Mouse (Mus musculus) midbrain, embryonic 13.5 days (tissue): ENCODE measurements at regions not wholly inside any gene's neighbourhood (a gene's known extent, or its start where the extent isn't known, plus 50 kb on each side); places are given as distances from the start of the nearest gene placed in this dataset.

Source experiments
- ATAC-seq: fragments of 200-750 bp; cut with Nextera tagmentation; 2 replicates; pipeline ENCODE4 v1.8.0; 2017; ENCODE audit warnings: mild to moderate bottlenecking, moderate TSS enrichment, moderate library complexity
- H3K27ac ChIP-seq: fragments of 300-500 bp; sonication (generic); 2 replicates; pipeline ENCODE4 v1.5.1; 2015; ENCODE audit warnings: inconsistent platforms, mild to moderate bottlenecking, moderate library complexity
- H3K27me3 ChIP-seq: fragments of 300-500 bp; sonication (generic); 2 replicates; pipeline ENCODE4 v1.6.1; 2015; ENCODE audit warnings: mild to moderate bottlenecking, inconsistent platforms
- H3K36me3 ChIP-seq: fragments of 300-500 bp; sonication (generic); 2 replicates; pipeline ENCODE4 v1.6.1; 2015; ENCODE audit warnings: mild to moderate bottlenecking, inconsistent platforms
- H3K4me1 ChIP-seq: fragments of 300-500 bp; sonication (generic); replicated peaks from 2 replicates; pipeline ENCODE4 v1.6.1; 2015; ENCODE audit warnings: inconsistent platforms
- H3K4me2 ChIP-seq: fragments of 300-500 bp; sonication (generic); replicated peaks from 2 replicates; pipeline ENCODE4 v1.6.1; 2015; ENCODE audit warnings: moderate library complexity, mild to moderate bottlenecking, inconsistent platforms
- H3K4me3 ChIP-seq: fragments of 300-500 bp; sonication (generic); replicated peaks from 2 replicates; pipeline ENCODE4 v1.5.1; 2015; ENCODE audit warnings: mild to moderate bottlenecking, inconsistent platforms
- H3K9ac ChIP-seq: fragments of 300-500 bp; sonication (generic); replicated peaks from 2 replicates; pipeline ENCODE4 v1.6.1; 2015; ENCODE audit warnings: mild to moderate bottlenecking, inconsistent platforms
- H3K9me3 ChIP-seq: fragments of 300-500 bp; sonication (generic); 2 replicates; pipeline ENCODE4 v1.6.1; 2016; ENCODE audit warnings: mild to moderate bottlenecking, inconsistent platforms
- WGBS: fragments of 180-500 bp; shearing (Covaris S2); methylation state at CpG from one replicate; pipeline ENCODE4 v1.1.7; 2015; 5-methylcytosine and 5-hydroxymethylcytosine counted together

GRCm38 (mm10) chr4:105604607-105605006 lies 185.1 kb upstream of the Gm12728 start:
- no peak overlapping the region for H3K27ac ChIP-seq
- ATAC-seq, result no peak
- peaks cover 8% of the 10 kb centered on the region for H3K4me1 ChIP-seq
- H3K4me2 ChIP-seq, result no peak overlapping the region
- no peaks in the 10 kb centered on the region for H3K27me3 ChIP-seq
- H3K9ac ChIP-seq, result no peak overlapping the region
- H3K36me3 ChIP-seq, result no peaks in the 10 kb centered on the region
- WGBS, result 79% methylated on average over 2 of the region's 2 CpGs
- H3K9me3 ChIP-seq, result no peaks in the 10 kb centered on the region
- H3K4me3 ChIP-seq, result no peak overlapping the region

GRCm38 (mm10) chr4:105606731-105607130 lies 182.9 kb upstream of the Gm12728 start:
- H3K27ac ChIP-seq, result no peak overlapping the region
- no peaks in the 10 kb centered on the region for H3K9me3 ChIP-seq
- H3K4me3 ChIP-seq, result no peak overlapping the region
- no peaks in the 10 kb centered on the region for H3K36me3 ChIP-seq
- ATAC-seq, result no peak
- no peak overlapping the region for H3K4me2 ChIP-seq
- peaks cover 8% of the 10 kb centered on the region for H3K4me1 ChIP-seq
- H3K9ac ChIP-seq, result no peak overlapping the region
- no peaks in the 10 kb centered on the region for H3K27me3 ChIP-seq
- 14% methylated on average over 5 of the region's 5 CpGs for WGBS

- Histone ChIP-seq H3K4me3 (no peak overlapping the region), H3K4me1 (peaks cover 8% of the 10 kb centered on the region), H3K9ac (no peak overlapping the region), H3K9me3 (no peaks in the 10 kb centered on the region), H3K27me3 (no peaks in the 10 kb centered on the region), H3K4me2 (no peak overlapping the region), H3K36me3 (no peaks in the 10 kb centered on the region), H3K27ac (no peak overlapping the region)
- 87% methylated on average over 6 of the region's 6 CpGs for WGBS
- ATAC-seq, result no peak
These were observed 178.8 kb upstream of the Gm12728 start for GRCm38 (mm10) chr4:105610917-105611316.

GRCm38 (mm10) chr4:105614390-105614789 lies 175.3 kb upstream of the Gm12728 start:
- Histone ChIP-seq H3K27ac (no peak overlapping the region), H3K4me2 (no peak overlapping the region), H3K9ac (no peak overlapping the region), H3K4me3 (no peak overlapping the region), H3K9me3 (no peaks in the 10 kb centered on the region), H3K4me1 (no peaks in the 10 kb centered on the region), H3K27me3 (no peaks in the 10 kb centered on the region), H3K36me3 (no peaks in the 10 kb centered on the region)
- WGBS, result 88% methylated on average over 2 of the region's 2 CpGs
- ATAC-seq, result no peak

- Histone ChIP-seq H3K36me3 (no peaks in the 10 kb centered on the region), H3K4me3 (no peak overlapping the region), H3K4me2 (no peak overlapping the region), H3K9ac (no peak overlapping the region), H3K27ac (no peak overlapping the region), H3K27me3 (no peaks in the 10 kb centered on the region), H3K4me1 (no peaks in the 10 kb centered on the region), H3K9me3 (no peaks in the 10 kb centered on the region)
- ATAC-seq, result no peak
- WGBS, result 84% methylated on average over 14 of the region's 14 CpGs
These were observed 163.0 kb upstream of the Gm12728 start for GRCm38 (mm10) chr4:105626371-105627320.

- no peak overlapping the region for H3K4me3 ChIP-seq
- H3K4me2 ChIP-seq, result no peak overlapping the region
- H3K9ac ChIP-seq, result no peak overlapping the region
- no peaks in the 10 kb centered on the region for H3K9me3 ChIP-seq
- no peaks in the 10 kb centered on the region for H3K4me1 ChIP-seq
- H3K27me3 ChIP-seq, result no peaks in the 10 kb centered on the region
- no peak for ATAC-seq
- WGBS, result 92% methylated on average over 4 of the region's 4 CpGs
- no peaks in the 10 kb centered on the region for H3K36me3 ChIP-seq
- no peak overlapping the region for H3K27ac ChIP-seq
These were observed 160.1 kb upstream of the Gm12728 start for GRCm38 (mm10) chr4:105629581-105629980.

GRCm38 (mm10) chr4:105630595-105631369 lies 158.9 kb upstream of the Gm12728 start:
- no peak overlapping the region for H3K27ac ChIP-seq
- H3K9ac ChIP-seq, result no peak overlapping the region
- 86% methylated on average over 11 of the region's 11 CpGs for WGBS
- no peaks in the 10 kb centered on the region for H3K4me1 ChIP-seq
- no peak overlapping the region for H3K4me3 ChIP-seq
- no peaks in the 10 kb centered on the region for H3K27me3 ChIP-seq
- ATAC-seq, result no peak
- H3K9me3 ChIP-seq, result no peaks in the 10 kb centered on the region
- no peaks in the 10 kb centered on the region for H3K36me3 ChIP-seq
- H3K4me2 ChIP-seq, result no peak overlapping the region

GRCm38 (mm10) chr4:105632581-105633358 lies 156.9 kb upstream of the Gm12728 start:
- H3K9me3 ChIP-seq, result no peaks in the 10 kb centered on the region
- H3K27me3 ChIP-seq, result no peaks in the 10 kb centered on the region
- no peak overlapping the region for H3K4me3 ChIP-seq
- H3K9ac ChIP-seq, result no peak overlapping the region
- H3K4me2 ChIP-seq, result no peak overlapping the region
- no peak overlapping the region for H3K27ac ChIP-seq
- H3K36me3 ChIP-seq, result no peaks in the 10 kb centered on the region
- WGBS, result 81% methylated on average over 7 of the region's 7 CpGs
- H3K4me1 ChIP-seq, result no peaks in the 10 kb centered on the region
- no peak for ATAC-seq

- no peaks in the 10 kb centered on the region for H3K27me3 ChIP-seq
- 87% methylated on average over 3 of the region's 3 CpGs for WGBS
- ATAC-seq, result no peak
- H3K9ac ChIP-seq, result no peak overlapping the region
- no peaks in the 10 kb centered on the region for H3K4me1 ChIP-seq
- H3K4me3 ChIP-seq, result no peak overlapping the region
- no peaks in the 10 kb centered on the region for H3K36me3 ChIP-seq
- H3K9me3 ChIP-seq, result no peaks in the 10 kb centered on the region
- H3K27ac ChIP-seq, result no peak overlapping the region
- H3K4me2 ChIP-seq, result no peak overlapping the region
These were observed 155.9 kb upstream of the Gm12728 start for GRCm38 (mm10) chr4:105633789-105634188.

- no peak for ATAC-seq
- no peaks in the 10 kb centered on the region for H3K27me3 ChIP-seq
- WGBS, result 69% methylated on average over 4 of the region's 4 CpGs
- no peak overlapping the region for H3K4me3 ChIP-seq
- H3K9ac ChIP-seq, result no peak overlapping the region
- no peaks in the 10 kb centered on the region for H3K4me1 ChIP-seq
- no peak overlapping the region for H3K4me2 ChIP-seq
- no peak overlapping the region for H3K27ac ChIP-seq
- H3K36me3 ChIP-seq, result no peaks in the 10 kb centered on the region
- H3K9me3 ChIP-seq, result no peaks in the 10 kb centered on the region
These were observed 148.9 kb upstream of the Gm12728 start for GRCm38 (mm10) chr4:105640793-105641192.

GRCm38 (mm10) chr4:105641582-105641981 lies 148.1 kb upstream of the Gm12728 start:
- no peaks in the 10 kb centered on the region for H3K9me3 ChIP-seq
- 89% methylated on average over 4 of the region's 4 CpGs for WGBS
- ATAC-seq, result no peak
- no peak overlapping the region for H3K4me2 ChIP-seq
- no peak overlapping the region for H3K27ac ChIP-seq
- H3K4me3 ChIP-seq, result no peak overlapping the region
- no peaks in the 10 kb centered on the region for H3K27me3 ChIP-seq
- H3K4me1 ChIP-seq, result no peaks in the 10 kb centered on the region
- no peak overlapping the region for H3K9ac ChIP-seq
- no peaks in the 10 kb centered on the region for H3K36me3 ChIP-seq
